Mouse (Mus musculus): Measurements from ENCODE around the gene Zfyve21. TPM values are rescaled to one million over a fixed set of nuclear protein-coding genes. Genes with fewer than 3 reads are reported as not detected.
A peak's percentile ranks its signal among the peaks of the same experiment; 100 is the strongest.

Zfyve21 gene
- total RNA-seq, 2 experiments from 2014 or later: 84.6 to 101 TPM

DNA sequence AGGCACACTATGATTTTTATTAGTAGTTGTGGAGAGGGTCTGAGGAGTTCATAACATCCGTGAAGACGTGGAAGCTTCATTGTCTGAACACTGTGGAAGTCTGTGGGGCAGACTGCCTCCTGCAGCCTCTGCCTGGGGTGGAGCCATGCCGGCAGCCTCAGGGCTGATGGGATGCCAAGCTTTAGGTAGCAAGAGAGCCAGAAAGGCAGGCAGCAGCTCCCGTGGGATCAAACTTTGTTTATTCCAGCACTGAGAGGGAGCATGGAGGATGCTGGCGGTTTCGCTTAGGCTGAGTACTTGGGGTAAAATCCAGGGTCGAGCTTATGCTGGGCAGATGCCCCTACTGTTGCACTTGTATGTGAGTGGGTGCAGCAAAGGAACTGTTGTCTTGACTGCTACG lies 16.7 kb upstream of the Zfyve21 start:
- DNase-seq (ENCODE audit: low spot score in 2 of 2): no peak

DNA sequence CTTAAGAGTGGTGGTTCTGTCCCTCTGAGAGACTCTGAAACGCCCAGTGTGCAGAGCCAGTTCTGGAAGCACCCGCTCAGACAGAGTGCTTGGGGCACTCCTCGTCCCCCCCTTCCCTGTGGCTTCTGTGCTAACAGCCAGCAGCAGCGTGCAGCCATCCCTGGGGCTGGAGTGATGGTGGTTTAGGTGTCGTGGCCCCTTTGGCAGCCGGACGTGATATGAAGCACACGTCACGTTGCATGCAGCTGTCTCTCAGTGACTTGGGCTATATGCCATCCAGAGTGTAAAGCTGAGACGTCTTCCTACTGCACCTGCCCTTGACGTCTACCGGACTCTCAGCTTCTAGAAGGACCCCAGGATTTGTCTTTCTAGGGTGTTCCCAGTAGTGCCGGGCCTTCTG lies 15.5 kb upstream of the Zfyve21 start:
- DNase-seq (ENCODE audit: low spot score in 2 of 2): no peak

GRCm38 (mm10) chr12:111800459-111801183 lies 13.3 kb upstream of the Zfyve21 start:
- no peak for DNase-seq (ENCODE audit: low spot score in 2 of 2)

GRCm38 (mm10) chr12:111803538-111803937 lies 10.4 kb upstream of the Zfyve21 start:
- no peak for DNase-seq (ENCODE audit: low spot score in 2 of 2)

GRCm38 (mm10) chr12:111808775-111809174 lies 5.2 kb upstream of the Zfyve21 start:
- DNase-seq (ENCODE audit: low spot score in 2 of 2): no peak

GRCm38 (mm10) chr12:111809762-111810161 lies 4.2 kb upstream of the Zfyve21 start:
- peak; percentile 59 to 62 for DNase-seq (ENCODE audit: low spot score in 2 of 2)

DNA sequence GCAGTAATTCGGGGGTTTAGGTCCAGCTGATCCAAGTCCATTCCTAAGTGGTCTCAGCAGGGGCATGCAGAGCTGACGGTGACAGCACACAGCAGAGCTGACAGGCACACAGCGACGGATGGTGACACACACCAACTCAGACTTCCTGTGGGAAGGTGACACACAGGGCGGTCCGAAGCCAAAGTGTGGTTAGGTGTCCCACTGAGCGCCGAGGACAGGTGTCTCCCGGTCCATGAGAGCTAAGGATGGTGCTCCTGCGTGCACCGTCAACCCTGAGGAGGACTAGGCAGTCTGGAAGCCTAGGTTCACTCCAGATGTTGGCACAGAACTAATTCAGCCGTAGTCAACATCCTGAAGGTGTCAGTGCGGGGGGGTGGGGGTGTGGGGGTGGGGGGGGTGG lies 1.9 kb upstream of the Zfyve21 start:
- DNase-seq (ENCODE audit: low spot score in 2 of 2): no peak

DNA sequence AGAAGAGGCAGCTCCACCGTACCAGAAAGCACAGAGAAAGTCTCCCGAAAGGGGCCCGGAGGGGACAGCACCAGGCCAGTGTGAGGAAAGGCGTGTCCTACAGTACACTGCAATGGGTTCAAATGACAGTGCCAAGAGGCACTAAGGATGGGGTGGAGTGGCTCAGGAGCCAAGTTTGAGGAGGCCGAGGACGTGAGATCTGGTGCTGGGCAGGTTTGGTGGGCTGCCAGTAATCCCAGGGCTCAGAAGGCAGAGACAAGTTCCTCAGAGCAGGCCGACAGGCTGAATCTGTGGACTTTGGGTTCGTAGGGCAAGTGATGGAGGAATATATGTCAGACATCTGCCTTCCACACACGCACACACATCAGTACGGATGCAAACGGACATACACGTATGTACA lies 1.4 kb upstream of the Zfyve21 start:
- no peak for DNase-seq (ENCODE audit: low spot score in 2 of 2)

DNA sequence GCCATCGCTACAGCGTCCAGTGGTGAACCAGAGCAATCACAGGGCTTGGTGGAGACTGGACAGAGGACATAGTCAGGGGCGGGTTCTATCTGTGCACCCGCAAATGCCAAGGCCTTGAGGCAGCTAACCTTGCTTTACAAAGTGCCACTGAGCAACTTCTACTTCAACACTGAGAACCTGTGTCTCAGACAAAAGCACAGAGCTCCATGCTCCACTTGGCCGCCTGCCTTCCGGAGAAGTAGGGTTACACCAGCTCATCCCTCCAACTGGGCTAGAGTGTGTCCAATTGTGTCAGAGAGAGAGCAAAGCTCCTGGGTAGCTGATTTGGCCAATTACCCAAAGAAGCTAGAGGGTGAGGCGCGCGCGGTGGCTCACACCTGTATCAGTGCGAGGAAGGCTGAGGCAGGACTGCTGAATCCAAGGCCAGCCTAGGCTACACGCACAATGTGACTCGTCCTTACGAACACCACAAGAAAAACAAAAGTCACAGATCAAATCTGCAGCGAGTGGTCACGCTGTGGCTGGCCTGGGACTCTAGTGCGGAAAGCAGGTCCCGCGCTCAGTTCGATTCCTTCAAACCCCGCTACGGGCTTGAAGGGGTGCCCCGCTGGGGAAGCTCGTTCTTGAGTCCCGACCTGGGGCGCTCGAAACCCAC lies 732 bp upstream of the Zfyve21 start:
- DNase-seq (ENCODE audit: low spot score in 2 of 2): peak; percentile 50

- DNase-seq (ENCODE audit: low spot score in 2 of 2): no peak
These were observed 1.1 kb downstream of the Zfyve21 start for GRCm38 (mm10) chr12:111814769-111815762.

GRCm38 (mm10) chr12:111816528-111816927 lies 2.6 kb downstream of the Zfyve21 start:
- DNase-seq (ENCODE audit: low spot score in 2 of 2): peak in 1 of 2 experiments; percentile 36

DNA sequence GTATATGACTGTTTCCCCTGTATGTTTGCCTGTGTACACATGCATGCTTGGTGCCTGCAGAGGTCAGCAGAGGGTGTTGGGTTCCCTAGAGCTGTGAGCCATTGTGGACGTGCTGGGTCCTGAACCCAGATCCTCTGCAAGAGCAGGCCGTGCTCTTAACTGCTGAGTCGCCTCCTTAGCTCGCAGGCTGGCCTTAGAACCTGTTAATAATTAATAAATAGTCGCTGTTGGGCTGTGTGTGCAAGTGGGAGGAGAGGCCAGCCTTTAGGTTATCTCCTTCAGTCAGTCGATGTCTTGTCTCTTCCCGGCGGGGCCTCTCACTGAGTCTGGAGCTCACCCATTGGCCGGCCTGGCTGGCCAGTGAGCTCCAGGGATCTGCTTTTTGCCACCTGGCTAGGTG lies 3.0 kb downstream of the Zfyve21 start:
- DNase-seq (ENCODE audit: low spot score in 2 of 2): no peak

DNA sequence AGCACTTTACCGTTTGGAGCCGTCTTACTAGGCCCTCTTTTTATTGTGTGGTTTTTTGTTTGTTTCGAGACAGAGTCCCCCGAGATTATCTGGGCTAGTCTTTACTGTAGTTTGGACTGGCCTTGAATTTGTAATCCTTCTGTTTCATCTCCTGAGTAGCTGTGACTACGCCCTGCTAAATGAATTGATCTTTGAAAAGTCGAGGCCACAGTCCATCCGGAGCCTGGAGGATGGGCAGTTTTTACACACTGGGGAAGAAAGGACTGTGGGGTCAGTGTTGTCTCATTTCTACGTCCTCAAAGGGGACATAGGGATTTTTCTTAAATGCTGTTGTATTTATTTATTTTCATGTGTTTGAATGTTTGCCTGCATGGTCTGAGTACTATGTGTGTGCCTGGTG lies 4.0 kb downstream of the Zfyve21 start:
- DNase-seq (ENCODE audit: low spot score in 2 of 2): no peak

DNA sequence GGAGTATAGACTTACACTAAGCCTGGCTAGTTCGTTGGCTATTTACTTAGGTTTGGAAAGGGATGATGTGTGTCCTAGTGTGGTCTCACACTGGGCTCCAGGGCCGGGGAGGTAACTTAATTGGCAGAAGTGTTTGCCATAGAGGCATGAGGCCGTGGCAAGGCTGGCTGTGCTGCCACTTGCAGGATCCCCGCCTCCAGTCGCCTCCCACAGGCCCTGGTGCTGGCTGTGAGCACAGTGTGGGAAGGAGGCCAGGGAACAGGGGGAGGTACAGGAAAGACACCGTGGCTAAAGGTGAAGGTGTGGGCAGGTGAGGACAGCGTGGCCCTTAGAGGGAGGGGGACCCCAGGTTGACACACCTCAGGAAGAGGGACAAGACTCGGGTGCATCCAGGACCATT lies 6.0 kb downstream of the Zfyve21 start:
- no peak for DNase-seq (ENCODE audit: low spot score in 2 of 2)

DNA sequence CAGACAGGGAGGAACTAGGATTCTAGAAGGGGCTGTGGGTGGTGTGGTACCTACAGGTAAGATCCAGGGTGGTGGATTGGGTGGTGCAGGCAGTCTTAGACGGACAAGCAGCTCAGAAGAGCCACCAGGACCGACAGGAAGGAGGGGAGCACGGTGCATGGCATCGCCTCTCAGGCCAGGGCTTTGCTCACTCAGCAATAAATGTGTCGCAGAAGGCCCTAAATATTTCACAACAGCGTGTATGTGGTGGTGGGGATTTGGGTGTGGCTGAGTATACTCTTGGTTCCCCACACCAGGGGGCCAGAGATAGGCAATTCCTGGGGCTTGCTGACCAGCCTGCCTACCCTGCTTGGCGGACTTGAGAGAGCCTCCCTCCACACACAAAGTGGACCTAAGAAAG lies 6.7 kb downstream of the Zfyve21 start:
- DNase-seq (ENCODE audit: low spot score in 2 of 2): no peak

GRCm38 (mm10) chr12:111821931-111822330 lies 8.0 kb downstream of the Zfyve21 start:
- no peak for DNase-seq (ENCODE audit: low spot score in 2 of 2)

- DNase-seq (ENCODE audit: low spot score in 2 of 2): no peak
These were observed 13.6 kb downstream of the Zfyve21 start for GRCm38 (mm10) chr12:111827556-111827955.

DNA sequence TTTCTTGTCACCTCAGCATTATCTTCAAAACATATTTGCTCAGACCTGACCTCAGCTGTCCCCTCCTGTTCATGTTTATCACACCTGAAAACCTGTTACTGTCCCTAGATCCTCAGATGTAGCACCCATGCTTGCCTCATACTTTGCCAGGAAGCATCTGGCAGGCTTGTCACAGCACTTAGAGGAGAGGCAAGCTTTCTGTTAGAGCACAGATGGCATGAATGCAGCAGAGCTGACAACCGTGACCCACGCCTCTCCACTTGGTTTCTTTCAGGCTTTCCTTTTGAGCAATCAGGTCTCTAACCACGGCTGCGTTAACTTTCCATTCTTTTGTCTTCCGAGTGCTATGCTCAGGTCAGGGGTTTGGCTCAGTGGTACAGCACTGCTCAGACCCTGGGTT lies 15.5 kb downstream of the Zfyve21 start:
- no peak for DNase-seq (ENCODE audit: low spot score in 2 of 2)

DNA sequence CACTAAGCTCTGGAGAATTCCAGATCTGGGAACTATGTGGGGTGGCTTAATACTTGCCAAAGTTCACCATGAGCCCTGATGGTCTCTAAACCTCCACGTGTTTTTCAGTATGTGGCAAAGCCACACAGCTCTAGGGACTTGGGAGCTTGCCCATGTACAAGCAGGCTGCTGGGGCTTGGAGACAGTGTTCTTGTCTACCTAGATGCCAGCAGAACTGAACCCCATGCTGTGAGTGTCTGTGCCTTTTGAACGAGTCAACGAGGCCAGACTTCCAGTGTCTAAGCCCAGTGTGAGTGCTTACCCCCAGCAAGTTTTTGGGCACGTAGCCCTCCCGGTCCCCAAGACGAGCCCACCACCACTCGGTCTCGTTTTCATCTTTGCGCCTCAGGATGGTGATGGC lies 16.0 kb downstream of the Zfyve21 start:
- DNase-seq (ENCODE audit: low spot score in 2 of 2): no peak

GRCm38 (mm10) chr12:111830375-111830774 lies 16.4 kb downstream of the Zfyve21 start:
- no peak for DNase-seq (ENCODE audit: low spot score in 2 of 2)

- no peak for DNase-seq (ENCODE audit: low spot score in 2 of 2)
These were observed 18.7 kb downstream of the Zfyve21 start for GRCm38 (mm10) chr12:111832643-111833042.

DNA sequence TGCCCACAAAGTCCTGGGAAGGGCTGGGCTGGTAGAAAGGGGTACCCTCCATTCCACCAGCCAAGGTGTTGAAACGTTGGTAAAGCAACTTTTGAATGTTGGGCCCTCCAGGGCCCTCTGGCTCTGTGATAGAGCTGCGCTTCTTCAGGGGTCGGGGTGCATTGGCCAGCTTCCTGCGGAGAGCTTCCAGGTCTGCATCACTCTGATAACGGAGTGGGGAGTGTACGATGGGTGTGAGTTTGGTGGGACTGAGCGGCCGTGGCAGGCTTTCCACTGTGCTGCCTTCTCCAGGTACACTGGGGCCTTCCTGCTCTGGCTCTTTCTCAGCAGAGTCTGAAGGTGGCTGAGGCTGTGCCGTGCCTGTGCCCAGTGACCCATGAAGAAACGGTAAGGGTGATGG lies 19.5 kb downstream of the Zfyve21 start:
- DNase-seq (ENCODE audit: low spot score in 2 of 2): no peak

All from adrenal gland, adult 18-20 months (tissue).